Mouse (Mus musculus): ENCODE measurements around the gene Tchp. TPM values are rescaled to one million over a fixed set of nuclear protein-coding genes. Genes with fewer than 3 reads are reported as not detected.
A peak's percentile ranks its signal among the peaks of the same experiment; 100 is the strongest.

The Tchp gene
- polyA plus RNA-seq, 1 experiment from 2014 or later: 9.4 TPM

GRCm38 (mm10) chr5:114696939-114697338, 10.6 kb upstream of the Tchp start:
- Histone ChIP-seq H3K27me3 (replicated peaks) (peaks cover 28% of the 10 kb centered on the region), H3K4me3 (no peak overlapping the region), H3K27ac (ENCODE audit: poor library complexity, severe bottlenecking) (no peak overlapping the region), H3K4me2 (no peak overlapping the region), H3K4me1 (replicated peaks) (no peaks in the 10 kb centered on the region; the same call in 1 of the 2 replicates), H3K9me3 (replicated peaks) (no peaks in the 10 kb centered on the region), H3K36me3 (no peaks in the 10 kb centered on the region), H3K9ac (no peak overlapping the region)
- no peak for ATAC-seq (ENCODE audit: insufficient number of reproducible peaks, low FRiP score)
- WGBS: 72% methylated on average over 17 of the region's 17 CpGs

DNA sequence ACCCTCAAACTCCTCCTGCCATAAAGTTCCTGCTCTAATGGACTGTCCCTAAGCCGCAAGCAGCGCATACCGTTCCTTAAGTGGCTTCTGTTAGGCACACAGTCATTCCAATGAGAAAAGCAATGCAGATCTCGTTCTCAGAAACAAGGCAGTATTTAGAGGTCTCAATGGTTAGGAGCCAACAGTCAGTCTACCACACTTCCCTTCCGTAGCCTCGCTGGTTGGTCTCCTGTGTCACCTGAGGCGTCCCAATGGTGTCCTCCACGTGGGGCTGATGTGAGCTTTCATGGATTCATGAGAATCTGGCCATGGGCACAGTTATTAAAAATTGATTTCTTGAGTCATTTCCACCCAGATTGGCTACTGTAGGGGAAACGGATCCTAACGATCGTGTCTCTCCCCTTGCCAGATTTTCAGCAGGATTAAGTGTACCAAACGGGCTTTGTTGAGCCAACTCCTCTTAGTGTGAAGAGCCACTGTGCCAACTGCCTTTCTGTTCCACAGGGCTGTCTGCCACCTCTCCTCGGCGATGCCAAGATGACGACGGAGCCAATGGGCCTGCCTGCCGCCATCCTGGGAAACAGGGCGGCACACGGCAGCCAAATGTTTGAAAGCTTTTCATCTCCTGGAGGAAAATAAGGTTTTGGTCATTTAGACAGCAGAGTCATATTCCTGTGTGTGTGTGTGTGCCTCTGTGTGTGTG, 9.4 kb upstream of the Tchp start:
- H3K27me3 ChIP-seq (replicated peaks): peaks cover 25% of the 10 kb centered on the region

GRCm38 (mm10) chr5:114699015-114699414, 8.5 kb upstream of the Tchp start:
- ATAC-seq (ENCODE audit: insufficient number of reproducible peaks, low FRiP score): no peak
- 48% methylated on average over 7 of the region's 7 CpGs for WGBS
- peaks cover 19% of the 10 kb centered on the region; the same call in 1 of the 2 replicates for H3K27me3 ChIP-seq (replicated peaks)

More for the DNA sequence above, 9.4 kb upstream of the Tchp start:
- no peak overlapping the region for H3K4me3 ChIP-seq
- WGBS: 85% methylated on average over 19 of the region's 19 CpGs
- no peak for ATAC-seq (ENCODE audit: insufficient number of reproducible peaks, low FRiP score)
- H3K27ac ChIP-seq (ENCODE audit: poor library complexity, severe bottlenecking): no peak overlapping the region
- no peak overlapping the region for H3K9ac ChIP-seq
- no peaks in the 10 kb centered on the region for H3K36me3 ChIP-seq
- H3K4me2 ChIP-seq: no peak overlapping the region
- no peaks in the 10 kb centered on the region; the same call in 1 of the 2 replicates for H3K4me1 ChIP-seq (replicated peaks)
- H3K9me3 ChIP-seq (replicated peaks): no peaks in the 10 kb centered on the region

DNA sequence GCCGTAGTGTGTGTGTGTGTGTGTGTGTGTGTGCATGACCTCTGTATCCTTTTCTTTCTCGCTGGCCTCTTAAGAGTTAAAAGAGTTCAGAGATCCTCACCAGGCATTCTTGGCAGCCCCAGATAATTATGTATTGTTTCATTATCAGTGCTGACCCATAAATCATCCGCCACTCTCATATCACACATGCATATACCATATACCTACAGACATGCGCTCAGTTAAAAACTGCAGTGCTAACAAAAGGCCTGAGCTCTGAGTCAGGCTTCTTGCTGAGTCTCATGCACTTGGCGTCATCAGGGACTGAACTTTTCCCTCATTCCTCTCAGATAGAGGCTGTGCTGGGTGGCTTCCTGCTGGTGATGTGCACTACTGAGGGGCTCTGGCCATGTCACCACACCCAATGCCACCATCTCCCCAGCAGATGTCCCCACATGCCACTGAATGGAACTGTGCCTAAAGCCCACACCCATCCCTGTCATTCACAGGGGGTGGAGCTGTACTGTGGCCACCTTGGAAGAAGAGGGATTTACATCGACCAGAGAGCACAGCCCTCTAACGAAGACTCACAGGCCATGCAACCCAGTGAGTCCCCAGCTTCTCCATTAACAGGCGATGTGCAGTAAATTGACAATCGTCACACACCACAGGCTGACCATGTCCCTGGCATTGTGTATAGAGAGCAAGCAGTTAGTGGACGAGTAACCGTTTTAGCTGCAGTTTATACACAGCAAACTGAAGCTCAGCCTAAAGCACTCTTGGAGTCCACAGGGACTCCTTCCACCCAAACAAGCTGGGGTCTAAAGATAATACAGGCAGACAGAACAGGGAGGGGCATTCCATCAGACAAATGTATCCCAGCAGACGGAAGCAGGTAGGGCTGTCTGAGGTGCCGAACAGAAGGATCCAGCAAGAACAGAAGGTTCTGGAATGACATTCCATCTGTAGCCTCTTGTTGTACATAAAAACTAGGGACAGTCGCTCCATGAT, 4.9 kb upstream of the Tchp start:
- peaks cover 4% of the 10 kb centered on the region; the same call in 1 of the 2 replicates for H3K27me3 ChIP-seq (replicated peaks)
- WGBS: 56% methylated on average over 14 of the region's 14 CpGs
- no peak overlapping the region for H3K9ac ChIP-seq
- H3K36me3 ChIP-seq: no peaks in the 10 kb centered on the region
- H3K4me3 ChIP-seq: no peak overlapping the region
- H3K27ac ChIP-seq (ENCODE audit: poor library complexity, severe bottlenecking): no peak overlapping the region
- H3K4me1 ChIP-seq (replicated peaks): peaks cover 2% of the 10 kb centered on the region; the same call in 1 of the 2 replicates
- no peak overlapping the region for H3K4me2 ChIP-seq
- no peaks in the 10 kb centered on the region for H3K9me3 ChIP-seq (replicated peaks)
- peak; percentile 23; the same call in 1 of the 2 replicates for ATAC-seq (ENCODE audit: insufficient number of reproducible peaks, low FRiP score)

More at GRCm38 (mm10) chr5:114699015-114699414, 8.5 kb upstream of the Tchp start:
- no peak overlapping the region for H3K4me3 ChIP-seq
- no peaks in the 10 kb centered on the region for H3K36me3 ChIP-seq
- H3K4me2 ChIP-seq: no peak overlapping the region
- H3K4me1 ChIP-seq (replicated peaks): no peaks in the 10 kb centered on the region; the same call in 1 of the 2 replicates
- no peak overlapping the region for H3K9ac ChIP-seq
- no peaks in the 10 kb centered on the region for H3K9me3 ChIP-seq (replicated peaks)
- no peak overlapping the region for H3K27ac ChIP-seq (ENCODE audit: poor library complexity, severe bottlenecking)

- H3K27me3 ChIP-seq (replicated peaks): no peaks in the 10 kb centered on the region
- H3K4me2 ChIP-seq: peak overlapping the region; percentile 94
- peak overlapping the region; percentile 95 for H3K4me3 ChIP-seq
- peak overlapping the region; percentile 90 for H3K9ac ChIP-seq
- ATAC-seq (ENCODE audit: insufficient number of reproducible peaks, low FRiP score): no peak
- peaks cover 40% of the 10 kb centered on the region for H3K36me3 ChIP-seq
- 57% methylated on average over 15 of the region's 15 CpGs for WGBS
- no peaks in the 10 kb centered on the region for H3K9me3 ChIP-seq (replicated peaks)
- no peak overlapping the region for H3K27ac ChIP-seq (ENCODE audit: poor library complexity, severe bottlenecking)
- H3K4me1 ChIP-seq (replicated peaks): peaks cover 10% of the 10 kb centered on the region
These were observed 931 bp downstream of the Tchp start for GRCm38 (mm10) chr5:114708491-114708890.

- Histone ChIP-seq H3K27ac (ENCODE audit: poor library complexity, severe bottlenecking) (no peak overlapping the region), H3K4me1 (replicated peaks) (peaks cover 10% of the 10 kb centered on the region), H3K4me3 (no peak overlapping the region), H3K36me3 (peaks cover 49% of the 10 kb centered on the region), H3K9ac (no peak overlapping the region), H3K9me3 (replicated peaks) (no peaks in the 10 kb centered on the region), H3K27me3 (replicated peaks) (no peaks in the 10 kb centered on the region), H3K4me2 (no peak overlapping the region)
- ATAC-seq (ENCODE audit: insufficient number of reproducible peaks, low FRiP score): no peak
- WGBS: 89% methylated on average over 21 of the region's 21 CpGs
These were observed 1.8 kb downstream of the Tchp start for GRCm38 (mm10) chr5:114709357-114709756.

DNA sequence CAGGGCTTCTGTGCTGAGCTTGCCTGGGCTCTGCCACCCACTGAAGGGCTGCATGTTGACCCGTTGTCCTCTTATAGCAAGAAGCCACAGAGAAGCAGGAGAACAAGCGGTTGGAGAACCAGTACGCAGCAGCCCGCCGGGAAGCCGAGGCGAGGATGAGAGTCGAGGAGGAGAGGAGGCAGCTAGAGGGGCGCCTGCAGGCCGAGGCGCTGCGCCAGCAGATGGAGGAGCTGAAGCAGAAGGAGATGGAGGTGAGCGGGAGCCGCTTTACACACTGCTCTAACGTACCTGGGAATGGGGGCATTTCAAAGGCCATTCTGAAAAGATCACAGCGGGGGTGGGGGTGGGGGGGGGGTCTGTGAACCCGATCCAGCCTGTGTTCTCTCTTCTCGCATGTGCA, 7.0 kb downstream of the Tchp start:
- H3K4me2 ChIP-seq: no peak overlapping the region
- no peak for ATAC-seq (ENCODE audit: insufficient number of reproducible peaks, low FRiP score)
- no peak overlapping the region for H3K27ac ChIP-seq (ENCODE audit: poor library complexity, severe bottlenecking)
- H3K9me3 ChIP-seq (replicated peaks): no peaks in the 10 kb centered on the region
- peaks cover 96% of the 10 kb centered on the region for H3K36me3 ChIP-seq
- no peak overlapping the region for H3K9ac ChIP-seq
- H3K4me3 ChIP-seq: no peak overlapping the region
- no peaks in the 10 kb centered on the region for H3K4me1 ChIP-seq (replicated peaks)
- WGBS: 92% methylated on average over 18 of the region's 18 CpGs
- no peaks in the 10 kb centered on the region for H3K27me3 ChIP-seq (replicated peaks)

- Histone ChIP-seq H3K27me3 (replicated peaks) (no peaks in the 10 kb centered on the region), H3K4me3 (no peak overlapping the region), H3K9me3 (replicated peaks) (no peaks in the 10 kb centered on the region), H3K27ac (ENCODE audit: poor library complexity, severe bottlenecking) (no peak overlapping the region), H3K36me3 (peaks cover 98% of the 10 kb centered on the region), H3K9ac (no peak overlapping the region), H3K4me2 (no peak overlapping the region), H3K4me1 (replicated peaks) (no peaks in the 10 kb centered on the region)
- ATAC-seq (ENCODE audit: insufficient number of reproducible peaks, low FRiP score): no peak
- 93% methylated on average over 12 of the region's 12 CpGs for WGBS
These were observed 9.7 kb downstream of the Tchp start for GRCm38 (mm10) chr5:114717292-114717691.

- no peaks in the 10 kb centered on the region for H3K4me1 ChIP-seq (replicated peaks)
- no peak for ATAC-seq (ENCODE audit: insufficient number of reproducible peaks, low FRiP score)
- H3K27ac ChIP-seq (ENCODE audit: poor library complexity, severe bottlenecking): no peak overlapping the region
- no peak overlapping the region for H3K9ac ChIP-seq
- H3K9me3 ChIP-seq (replicated peaks): no peaks in the 10 kb centered on the region
- H3K4me2 ChIP-seq: no peak overlapping the region
- H3K36me3 ChIP-seq: peaks cover 100% of the 10 kb centered on the region
- 85% methylated on average over 8 of the region's 8 CpGs for WGBS
- no peaks in the 10 kb centered on the region for H3K27me3 ChIP-seq (replicated peaks)
- H3K4me3 ChIP-seq: no peak overlapping the region
These were observed 10.4 kb downstream of the Tchp start for GRCm38 (mm10) chr5:114717937-114718336.

DNA sequence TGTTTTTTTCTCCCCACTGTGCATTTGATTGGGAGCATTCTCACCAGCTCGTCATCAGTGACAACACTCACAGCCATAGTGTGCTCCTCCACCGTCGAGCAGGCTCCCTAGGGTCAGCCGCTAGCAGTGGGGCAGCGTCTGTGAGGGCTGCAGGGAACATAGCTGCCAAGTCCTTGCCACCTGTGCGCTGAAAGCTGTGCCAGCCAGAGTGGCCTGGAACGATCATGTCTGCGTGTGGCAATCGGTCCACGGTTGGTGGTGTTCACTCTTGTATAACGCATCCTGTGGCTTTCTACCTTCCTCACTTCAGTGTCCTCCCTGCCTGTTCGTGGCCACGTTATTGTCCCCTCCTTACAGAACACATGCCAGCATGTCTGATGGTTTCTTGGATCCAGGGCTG, 10.9 kb downstream of the Tchp start:
- Histone ChIP-seq H3K36me3 (peaks cover 94% of the 10 kb centered on the region), H3K9me3 (replicated peaks) (no peaks in the 10 kb centered on the region), H3K27me3 (replicated peaks) (no peaks in the 10 kb centered on the region), H3K9ac (no peak overlapping the region), H3K4me2 (no peak overlapping the region), H3K4me3 (no peak overlapping the region), H3K4me1 (replicated peaks) (no peaks in the 10 kb centered on the region), H3K27ac (ENCODE audit: poor library complexity, severe bottlenecking) (no peak overlapping the region)
- no peak for ATAC-seq (ENCODE audit: insufficient number of reproducible peaks, low FRiP score)
- WGBS: 81% methylated on average over 13 of the region's 13 CpGs
